Mouse (Mus musculus) forebrain, postnatal 0 days (tissue): Measurements from ENCODE around the gene Nr5a2. TPM values are rescaled to one million over a fixed set of nuclear protein-coding genes. Genes with fewer than 3 reads are reported as not detected.

ENCODE experiments used
- ATAC-seq: fragments of 200-750 bp; cut with Nextera tagmentation; 2 replicates; pipeline ENCODE4 v1.8.0; 2017; ENCODE audit warnings: mild to moderate bottlenecking, moderate library complexity
- DNase-seq: peaks from one replicate; pipeline ENCODE4 v3.0.0-alpha.2; 2015
- H3K27ac ChIP-seq: fragments of 300-500 bp; sonication (generic); 2 replicates; pipeline ENCODE4 v1.5.1; 2014; ENCODE audit warnings: low read depth, mild to moderate bottlenecking, antibody characterized with exemption, low read length, moderate library complexity, mixed read lengths
- H3K27me3 ChIP-seq: fragments of 300-500 bp; sonication (generic); 2 replicates; pipeline ENCODE4 v1.6.1; 2014; ENCODE audit warnings: mild to moderate bottlenecking, low read length, mixed read lengths; ENCODE audit not compliant: insufficient read depth
- H3K36me3 ChIP-seq: fragments of 300-500 bp; sonication (generic); 2 replicates; pipeline ENCODE4 v1.6.1; 2014; ENCODE audit warnings: mild to moderate bottlenecking, moderate library complexity; ENCODE audit not compliant: insufficient read depth
- H3K4me1 ChIP-seq: fragments of 300-500 bp; sonication (generic); 2 replicates; pipeline ENCODE4 v1.6.1; 2014; ENCODE audit warnings: antibody characterized with exemption; ENCODE audit not compliant: insufficient read depth
- H3K4me2 ChIP-seq: fragments of 300-500 bp; sonication (generic); 2 replicates; pipeline ENCODE4 v1.6.1; 2014; ENCODE audit warnings: low read depth, mild to moderate bottlenecking, moderate library complexity
- H3K4me3 ChIP-seq: fragments of 300-500 bp; sonication (generic); 2 replicates; pipeline ENCODE4 v1.5.1; 2014; ENCODE audit warnings: low read depth, low read length, mixed read lengths
- H3K9ac ChIP-seq: fragments of 300-500 bp; sonication (generic); 2 replicates; pipeline ENCODE4 v1.6.1; 2014; ENCODE audit warnings: mild to moderate bottlenecking
- H3K9me3 ChIP-seq: fragments of 300-500 bp; sonication (generic); 2 replicates; pipeline ENCODE4 v1.6.1; 2016; ENCODE audit warnings: low read length
- CTCF ChIP-seq: sonication (generic); IDR thresholded peaks from 2 replicates; pipeline ENCODE4 v1.5.1; 2016; ENCODE audit warnings: antibody characterized with exemption, control low read depth, low read depth
- WGBS: fragments of 180-500 bp; shearing (Covaris S2); extraction: QIAGEN DNeasy Blood & Tissue Kit; methylation state at CpG from one replicate; pipeline ENCODE4 v1.1.7; 2014; 5-methylcytosine and 5-hydroxymethylcytosine counted together
- polyA plus RNA-seq: library from polyadenylated mRNA; unstranded; fragments of >200 nt; fragmentation: Nextera tagmentation; extraction: Ambion mirVana; gene quantifications from 2 replicates; pipeline ENCODE4 v1.2.1, GENCODE M21; 2015
- total RNA-seq: library from RNA; depleted of rRNA; stranded (reverse); fragments of >200 nt; gene quantifications from 2 replicates; pipeline ENCODE4 v1.2.3, GENCODE M21; 2014

The Nr5a2 gene
- total and polyA plus RNA-seq, 2 experiments from 2014 or later = 0.13 to 0.57 TPM

- no peaks in the 10 kb centered on the region for H3K36me3 ChIP-seq
- ATAC-seq (no peak), DNase-seq (no peak)
- no peaks in the 10 kb centered on the region for H3K9me3 ChIP-seq
- H3K9ac ChIP-seq = no peak overlapping the region
- H3K27ac ChIP-seq = no peak overlapping the region
- H3K4me3 ChIP-seq = no peak overlapping the region
- WGBS = 53% methylated on average over 5 of the region's 5 CpGs
- no peaks in the 10 kb centered on the region for H3K4me1 ChIP-seq
- peaks cover 24% of the 10 kb centered on the region for H3K27me3 ChIP-seq
- H3K4me2 ChIP-seq = no peak overlapping the region
- TF ChIP-seq CTCF = no peak
Observed at GRCm38 (mm10) chr1:136940603-136941002, 19.6 kb downstream of the Nr5a2 start.

- Histone ChIP-seq H3K4me2 (no peak overlapping the region), H3K27me3 (peaks cover 13% of the 10 kb centered on the region), H3K4me3 (no peak overlapping the region), H3K4me1 (no peaks in the 10 kb centered on the region), H3K27ac (no peak overlapping the region), H3K9ac (no peak overlapping the region), H3K36me3 (no peaks in the 10 kb centered on the region), H3K9me3 (no peaks in the 10 kb centered on the region)
- ATAC-seq (no peak), DNase-seq (no peak)
- WGBS = 65% methylated on average over 1 of the region's 1 CpGs
- no peak for TF ChIP-seq CTCF
Observed at GRCm38 (mm10) chr1:136939220-136939619, 21.0 kb downstream of the Nr5a2 start.

- no peaks in the 10 kb centered on the region for H3K4me1 ChIP-seq
Observed at GRCm38 (mm10) chr1:136935960-136936324, 24.3 kb downstream of the Nr5a2 start.

GRCm38 (mm10) chr1:136935316-136935959 lies 24.8 kb downstream of the Nr5a2 start:
- Histone ChIP-seq H3K9me3 (no peaks in the 10 kb centered on the region), H3K4me1 (no peaks in the 10 kb centered on the region), H3K4me2 (no peak overlapping the region), H3K9ac (no peak overlapping the region), H3K4me3 (no peak overlapping the region), H3K36me3 (no peaks in the 10 kb centered on the region), H3K27me3 (no peaks in the 10 kb centered on the region), H3K27ac (no peak overlapping the region)
- no peak for TF ChIP-seq CTCF
- ATAC-seq (no peak), DNase-seq (no peak)
- WGBS = 84% methylated on average over 8 of the region's 8 CpGs

More at GRCm38 (mm10) chr1:136935960-136936324, 24.3 kb downstream of the Nr5a2 start:
- no peak overlapping the region for H3K9ac ChIP-seq
- H3K9me3 ChIP-seq = no peaks in the 10 kb centered on the region
- ATAC-seq (no peak), DNase-seq (no peak)
- no peak for TF ChIP-seq CTCF
- no peak overlapping the region for H3K27ac ChIP-seq
- 88% methylated on average over 9 of the region's 9 CpGs for WGBS
- no peak overlapping the region for H3K4me2 ChIP-seq
- H3K4me3 ChIP-seq = no peak overlapping the region
- H3K27me3 ChIP-seq = no peaks in the 10 kb centered on the region
- H3K36me3 ChIP-seq = no peaks in the 10 kb centered on the region

GRCm38 (mm10) chr1:136934051-136934450 lies 26.2 kb downstream of the Nr5a2 start:
- WGBS = 86% methylated on average over 10 of the region's 10 CpGs
- H3K4me2 ChIP-seq = no peak overlapping the region
- no peak overlapping the region for H3K4me3 ChIP-seq
- H3K36me3 ChIP-seq = no peaks in the 10 kb centered on the region
- H3K27ac ChIP-seq = no peak overlapping the region
- no peak overlapping the region for H3K9ac ChIP-seq
- no peaks in the 10 kb centered on the region for H3K27me3 ChIP-seq
- TF ChIP-seq CTCF = no peak
- H3K4me1 ChIP-seq = no peaks in the 10 kb centered on the region
- H3K9me3 ChIP-seq = no peaks in the 10 kb centered on the region
- no peak for DNase-seq
- no peak for ATAC-seq

GRCm38 (mm10) chr1:136931026-136931425 lies 29.2 kb downstream of the Nr5a2 start:
- no peak for ATAC-seq
- DNase-seq = no peak

GRCm38 (mm10) chr1:136929743-136930142 lies 30.5 kb downstream of the Nr5a2 start:
- no peak for TF ChIP-seq CTCF
- H3K4me3 ChIP-seq = no peak overlapping the region
- no peaks in the 10 kb centered on the region for H3K4me1 ChIP-seq
- H3K9ac ChIP-seq = no peak overlapping the region
- no peaks in the 10 kb centered on the region for H3K36me3 ChIP-seq
- no peak for ATAC-seq
- no peak for DNase-seq
- H3K9me3 ChIP-seq = no peaks in the 10 kb centered on the region
- WGBS = 97% methylated on average over 6 of the region's 6 CpGs
- no peak overlapping the region for H3K27ac ChIP-seq
- no peak overlapping the region for H3K4me2 ChIP-seq
- no peaks in the 10 kb centered on the region for H3K27me3 ChIP-seq

More at GRCm38 (mm10) chr1:136931026-136931425, 29.2 kb downstream of the Nr5a2 start:
- no peaks in the 10 kb centered on the region for H3K4me1 ChIP-seq
- no peaks in the 10 kb centered on the region for H3K27me3 ChIP-seq
- H3K36me3 ChIP-seq = no peaks in the 10 kb centered on the region
- H3K4me2 ChIP-seq = no peak overlapping the region
- no peak overlapping the region for H3K27ac ChIP-seq
- TF ChIP-seq CTCF = no peak
- H3K9ac ChIP-seq = no peak overlapping the region
- no peak overlapping the region for H3K4me3 ChIP-seq
- H3K9me3 ChIP-seq = no peaks in the 10 kb centered on the region
- 95% methylated on average over 5 of the region's 5 CpGs for WGBS
